Mouse (Mus musculus): ENCODE measurements around the gene Pheta1.

Pheta1 gene

DNA sequence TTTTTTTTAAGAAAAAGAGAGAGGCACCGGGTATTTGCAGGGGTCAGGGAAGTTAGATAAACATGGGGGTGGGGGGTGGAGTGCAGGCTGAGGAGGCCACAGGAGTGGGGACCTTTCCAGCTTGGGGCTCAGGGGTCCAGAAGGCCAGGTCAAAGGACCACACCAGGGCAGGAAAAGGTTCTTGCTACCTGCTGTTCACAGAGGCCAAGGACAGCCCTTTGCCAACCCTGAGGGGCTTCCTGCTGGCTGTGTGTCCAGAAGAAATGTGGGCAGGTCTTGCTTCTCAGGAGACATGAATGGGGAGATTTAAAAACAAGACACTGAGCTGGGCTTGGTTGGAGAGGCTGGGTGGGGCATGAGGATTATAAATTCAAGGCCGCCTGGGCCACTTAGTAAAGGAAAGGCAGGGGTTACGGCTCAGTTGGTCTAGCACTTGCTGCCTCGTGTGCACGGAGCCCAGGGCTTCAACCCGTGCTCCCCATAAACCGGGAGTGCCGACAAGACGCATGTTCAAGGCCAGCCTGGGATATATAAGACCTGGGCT is 41.1 kb downstream of the Pheta1 start:
- DNase-seq (ENCODE audit: low spot score in 2 of 2): no peak

DNA sequence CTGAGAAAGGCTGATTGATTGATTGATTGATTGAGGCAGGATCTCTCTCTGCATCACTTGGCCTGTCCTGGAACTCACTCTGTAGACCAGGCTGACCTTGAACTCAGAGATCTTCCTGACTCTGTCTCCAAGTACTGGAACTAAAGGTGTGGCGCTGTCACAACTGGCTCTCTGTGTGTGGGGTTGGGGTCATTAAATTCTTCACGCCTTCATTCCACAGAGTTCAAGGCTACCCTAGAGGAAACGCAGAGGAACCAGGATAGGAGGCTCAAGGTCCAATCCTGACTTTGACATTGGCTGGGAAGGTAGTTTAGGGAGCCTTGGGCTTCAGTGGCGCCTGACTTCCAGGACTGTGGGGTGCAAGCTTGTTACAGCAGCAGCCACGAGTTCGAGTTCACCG is 42.1 kb downstream of the Pheta1 start:
- DNase-seq (ENCODE audit: low spot score in 2 of 2): no peak

DNA sequence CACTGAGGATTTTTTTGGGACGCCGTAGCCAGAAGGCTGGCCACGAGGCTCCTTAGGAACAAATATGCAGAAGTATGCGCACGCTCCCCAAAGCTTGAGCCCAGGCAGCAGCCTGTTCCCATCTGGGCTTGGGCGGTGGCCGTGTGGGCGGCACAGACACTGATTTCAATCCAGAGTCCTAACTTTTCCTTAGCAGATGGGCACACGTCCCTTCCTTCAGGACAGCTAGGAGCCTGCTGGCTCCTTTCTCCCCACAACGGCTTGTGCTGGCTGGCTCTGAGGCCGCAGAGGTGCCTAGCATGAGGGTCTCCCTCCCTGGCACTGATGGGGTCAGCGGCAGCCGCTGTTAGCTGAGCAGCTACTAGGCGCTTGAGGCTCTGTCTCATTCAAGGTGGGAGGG is 43.5 kb downstream of the Pheta1 start:
- DNase-seq (ENCODE audit: low spot score in 2 of 2): peak; percentile 42 to 55

DNA sequence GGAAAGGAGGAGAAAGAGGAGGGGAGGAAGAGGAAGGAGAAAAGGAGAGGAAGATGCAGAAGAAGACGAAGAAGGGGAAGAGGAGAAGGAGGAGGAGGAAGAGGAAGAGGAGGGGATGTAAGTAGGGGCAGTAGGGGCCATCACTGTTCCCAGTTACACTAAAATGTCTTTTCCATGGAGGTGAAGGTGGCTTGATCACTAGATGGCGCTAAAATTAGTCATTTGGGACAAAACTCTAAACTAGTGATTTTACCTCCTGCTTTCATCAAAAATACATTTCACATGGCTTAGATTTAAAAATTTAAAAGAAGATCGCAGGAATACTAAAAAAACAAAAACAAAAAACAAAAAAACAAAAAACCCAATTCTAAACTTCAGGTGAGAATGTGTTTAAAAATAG is 44.8 kb downstream of the Pheta1 start:
- DNase-seq (ENCODE audit: low spot score in 2 of 2): no peak

DNA sequence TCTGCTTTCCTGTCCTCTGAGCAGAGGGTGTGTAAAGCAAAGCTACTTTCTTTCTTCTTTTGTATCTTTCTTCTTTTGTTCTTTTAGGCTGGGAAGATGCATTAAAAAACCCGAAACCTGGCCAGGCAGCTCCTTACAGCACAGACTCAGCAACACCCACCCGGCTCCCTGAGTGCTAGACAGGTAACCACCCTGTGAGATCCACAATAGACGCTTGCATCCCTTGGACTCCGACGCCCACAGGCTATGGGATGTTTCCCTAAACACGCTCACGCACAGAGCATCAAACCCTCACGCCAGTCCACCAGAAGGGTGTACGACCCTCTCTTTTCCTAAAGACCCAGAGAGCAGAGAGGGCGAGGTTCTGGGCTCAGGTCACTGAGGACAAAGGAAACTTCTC is 45.9 kb downstream of the Pheta1 start:
- no peak for DNase-seq (ENCODE audit: low spot score in 2 of 2)

DNA sequence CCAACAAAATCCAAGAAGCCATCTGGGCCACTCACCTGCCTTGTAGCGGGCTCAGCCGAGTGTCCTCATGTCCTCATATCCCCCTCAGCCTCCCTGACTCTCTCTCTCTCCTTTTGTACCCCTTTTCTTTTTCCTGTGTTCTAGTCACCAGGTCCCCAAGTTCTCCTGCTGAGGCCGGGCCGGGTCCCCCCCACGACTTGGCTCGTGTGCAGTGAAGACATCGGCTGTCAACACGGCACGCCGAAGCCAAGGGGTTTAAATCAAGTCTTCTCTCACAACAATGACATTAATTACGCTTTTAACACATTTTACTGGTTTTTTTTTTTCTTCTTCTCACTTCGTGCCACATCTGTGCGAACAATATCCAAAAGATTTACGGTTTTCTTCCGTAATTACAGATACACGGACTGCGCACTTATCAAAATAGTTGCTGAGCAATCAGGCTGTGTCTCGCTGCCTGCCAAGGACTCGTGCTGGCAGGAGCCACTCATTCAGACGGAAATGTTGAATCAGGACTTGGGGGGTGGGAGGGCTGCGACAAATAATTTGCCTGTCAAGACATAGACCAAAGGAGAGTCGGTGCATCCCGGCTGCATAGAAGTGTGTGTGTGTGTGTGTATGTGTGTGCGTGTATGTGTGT is 46.5 kb downstream of the Pheta1 start:
- no peak for DNase-seq (ENCODE audit: low spot score in 2 of 2)

DNA sequence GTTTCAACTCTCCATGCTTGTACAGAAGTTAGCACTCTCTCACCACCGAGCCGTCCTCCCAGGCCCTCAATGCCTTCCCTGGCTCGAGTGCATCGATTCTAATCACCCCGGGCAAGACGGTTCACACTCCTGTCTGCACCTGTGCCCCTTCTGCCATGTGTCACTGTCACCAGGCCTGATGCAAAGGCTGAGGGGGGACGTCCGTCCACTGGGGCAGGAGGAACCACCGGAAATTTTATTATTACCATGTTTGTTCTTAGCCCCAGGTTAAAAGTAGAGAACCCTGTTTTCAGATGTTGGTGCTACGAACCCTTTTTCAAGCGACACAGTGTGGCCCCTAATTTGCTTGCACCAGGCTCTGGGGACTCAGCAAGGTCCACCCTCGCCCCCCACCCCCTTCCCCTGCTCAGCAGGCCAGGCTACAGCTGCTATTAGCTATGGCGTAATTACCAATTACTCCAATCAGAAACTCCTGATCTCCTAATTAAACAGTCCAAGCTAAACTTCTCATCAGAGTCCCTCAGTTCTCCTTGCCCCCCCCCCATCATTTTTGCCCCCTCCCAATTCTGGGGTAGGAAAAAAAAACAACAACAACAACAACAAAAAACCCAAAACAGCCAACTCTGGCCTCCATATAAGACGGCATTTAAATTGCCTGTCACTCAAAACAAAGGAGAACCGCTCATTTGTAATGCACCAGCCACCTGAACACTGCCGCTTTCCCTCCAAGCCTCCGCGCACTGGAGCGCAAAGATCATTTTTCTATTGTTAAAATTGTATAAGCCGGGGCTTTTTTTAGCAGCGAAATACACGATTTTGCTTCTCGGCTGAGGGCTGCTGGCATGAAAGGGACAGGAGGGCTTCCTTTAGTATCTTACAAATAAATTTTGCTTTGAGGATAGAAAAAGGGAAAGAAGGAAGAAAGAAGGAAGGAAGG is 54.3 kb downstream of the Pheta1 start:
- no peak for DNase-seq (ENCODE audit: low spot score in 2 of 2)
